In the genomic region with DNA sequence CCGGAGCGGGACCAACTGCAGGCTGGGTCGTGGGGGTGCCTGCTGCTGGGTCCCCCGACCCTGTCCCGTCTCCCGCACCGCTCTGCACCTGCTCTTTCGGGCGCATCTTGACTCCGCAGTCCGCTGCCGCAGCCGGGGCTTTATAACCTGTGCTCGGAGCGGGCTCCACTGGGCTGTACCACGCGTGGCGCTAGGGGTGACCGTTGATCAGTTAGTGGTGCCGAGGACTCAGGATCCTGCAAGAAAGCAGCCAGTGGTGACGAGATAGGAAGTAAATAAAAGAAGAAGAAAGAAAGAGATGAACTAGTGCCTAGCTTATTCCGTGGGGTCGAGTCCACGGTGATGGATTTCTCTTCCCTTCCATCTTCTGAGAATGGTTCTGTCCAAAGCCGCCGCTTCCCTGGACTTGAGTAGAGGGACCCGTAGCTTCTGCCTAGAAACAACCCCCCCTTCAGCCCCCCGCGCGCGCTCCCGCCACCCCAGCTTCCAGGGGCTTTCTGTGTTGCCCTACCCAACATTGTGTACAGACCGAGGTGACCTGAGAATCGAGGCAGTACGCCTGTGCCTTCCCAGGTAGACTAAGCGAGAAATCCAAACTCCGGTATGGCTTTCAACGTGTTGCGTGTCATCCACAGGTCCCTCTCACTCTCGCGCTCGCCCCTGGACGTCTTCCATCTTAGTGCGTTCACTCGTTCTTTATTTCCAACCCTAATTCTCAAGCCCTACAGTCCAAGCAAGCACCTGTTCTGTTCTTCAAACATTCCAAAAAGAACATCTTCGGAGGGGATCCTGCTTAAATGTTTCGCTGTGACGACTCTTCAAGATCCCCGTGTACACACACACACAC, we compare ENCODE assay signal across 8 mouse cellular contexts. TPM values are rescaled to one million over a fixed set of nuclear protein-coding genes. Genes with fewer than 3 reads are reported as not detected.
DNase-seq lines count a peak whose midpoint lies in the region; ATAC-seq and TF ChIP-seq lines count a peak whose summit lies in the region.

TSS of gene Hap1 (minus strand) at position 157 of the 847 bp plus-strand sequence.

- peak within 1 kb of the TSS; percentile 75 for H3K9ac ChIP-seq in heart, embryonic 16.5 days (ENCODE audit: low read length)
- no peak within 1 kb of the TSS for H3K9ac ChIP-seq in liver, embryonic 14.5 days (replicated peaks)
- peak within 1 kb of the TSS; percentile 33; the same call in 1 of the 2 replicates for H3K9ac ChIP-seq in stomach, embryonic 15.5 days

- ATAC-seq in CD4-positive, CD25-positive, alpha-beta regulatory T cell, adult 4 months, result peak; percentile 43
- ATAC-seq in heart, embryonic 16.5 days (replicated peaks; ENCODE audit: extremely low read depth, insufficient read depth, low FRiP score), result peak; percentile 62
- no peak for ATAC-seq in liver, embryonic 14.5 days (ENCODE audit: insufficient read depth)
- ATAC-seq in stomach, embryonic 15.5 days (ENCODE audit: insufficient read depth, low FRiP score, low read depth), result peak; percentile 65; the same call in 1 of the 2 replicates

- peak within 1 kb of the TSS; percentile 69 for H3K4me3 ChIP-seq in bone marrow macrophage, adult 2 months (ENCODE audit: insufficient read depth, low read length)
- H3K4me3 ChIP-seq in heart, embryonic 16.5 days (ENCODE audit: low read length), result peak within 1 kb of the TSS; percentile 77
- peak within 1 kb of the TSS; percentile 47 to 50 for H3K4me3 ChIP-seq in liver, embryonic 14.5 days (ENCODE audit: insufficient read depth in 1 of 2, low read depth in 2 of 2, low read length in 2 of 2)
- peak within 1 kb of the TSS; percentile 60 for H3K4me3 ChIP-seq in stomach, embryonic 15.5 days (replicated peaks)

- no peaks in the 10 kb centered on the region for H3K36me3 ChIP-seq in heart, embryonic 16.5 days (ENCODE audit: control insufficient read depth, insufficient read depth)
- H3K36me3 ChIP-seq in liver, embryonic 14.5 days (replicated peaks; ENCODE audit: control insufficient read depth, insufficient read depth, low read depth), result no peaks in the 10 kb centered on the region
- no peaks in the 10 kb centered on the region for H3K36me3 ChIP-seq in stomach, embryonic 15.5 days

- no peak for TF ChIP-seq CTCF in bone marrow macrophage, adult 2 months (IDR thresholded peaks at IDR 0.05; ENCODE audit: low read depth, low read length)
- no peak for TF ChIP-seq CTCF in liver, embryonic 14.5 days (IDR thresholded peaks at IDR 0.05; ENCODE audit: low read depth)

- H3K4me2 ChIP-seq in heart, embryonic 16.5 days (ENCODE audit: low read depth, low read length), result peak within 1 kb of the TSS; percentile 98
- H3K4me2 ChIP-seq in liver, embryonic 14.5 days (ENCODE audit: low read depth), result peak within 1 kb of the TSS; percentile 72
- H3K4me2 ChIP-seq in stomach, embryonic 15.5 days, result peak within 1 kb of the TSS; percentile 99

- no peak for TF ChIP-seq EP300 in liver, embryonic 14.5 days (IDR thresholded peaks at IDR 0.05; ENCODE audit: low read depth)

- H3K9me3 ChIP-seq in heart, embryonic 16.5 days (replicated peaks; ENCODE audit: control insufficient read depth, low read length), result no peaks in the 10 kb centered on the region
- H3K9me3 ChIP-seq in liver, embryonic 14.5 days (ENCODE audit: control insufficient read depth, low read length), result no peaks in the 10 kb centered on the region
- H3K9me3 ChIP-seq in stomach, embryonic 15.5 days, result no peaks in the 10 kb centered on the region

- no peak within 1 kb of the TSS for H3K27ac ChIP-seq in bone marrow macrophage, adult 2 months (ENCODE audit: insufficient read depth, low read depth, low read length)
- no peak within 1 kb of the TSS for H3K27ac ChIP-seq in heart, embryonic 16.5 days (ENCODE audit: low read length)
- H3K27ac ChIP-seq in liver, embryonic 14.5 days, result no peak within 1 kb of the TSS
- H3K27ac ChIP-seq in stomach, embryonic 15.5 days, result no peak within 1 kb of the TSS

- peak; percentile 21 for DNase-seq in fibroblast of lung, adult 2 months (ENCODE audit: low read depth)
- DNase-seq in kidney, postnatal 14 days, result peak; percentile 79
- no peak for DNase-seq in liver, embryonic 14.5 days (ENCODE audit: low read depth in 3 of 3, low spot score in 3 of 3)
- DNase-seq in natural killer cell, adult 2 months (ENCODE audit: low spot score in 2 of 2), result peak; percentile 42 to 53

- no peaks in the 10 kb centered on the region for H3K4me1 ChIP-seq in bone marrow macrophage, adult 2 months (ENCODE audit: control insufficient read depth, insufficient read depth, low read length)
- H3K4me1 ChIP-seq in heart, embryonic 16.5 days (ENCODE audit: control insufficient read depth, insufficient read depth, low read length), result peaks cover 14% of the 10 kb centered on the region; the same call in 1 of the 2 replicates
- H3K4me1 ChIP-seq in liver, embryonic 14.5 days (replicated peaks; ENCODE audit: control insufficient read depth in 2 of 2, insufficient read depth in 2 of 2, low read length in 1 of 2), result no peaks in the 10 kb centered on the region
- H3K4me1 ChIP-seq in stomach, embryonic 15.5 days, result 0 out of 2 replicates have a peak, but pooled peaks cover 10% of the 10 kb centered on the region

- no peak for TF ChIP-seq POLR2A in bone marrow macrophage, adult 2 months (IDR thresholded peaks at IDR 0.05; ENCODE audit: borderline replicate concordance, low read depth, low read length)

- WGBS in heart, embryonic 16.5 days, result 2% methylated on average over 49 of the region's 49 CpGs
- WGBS in liver, embryonic 14.5 days (ENCODE audit: insufficient replicate concordance), result 2% methylated on average over 49 of the region's 49 CpGs
- WGBS in stomach, embryonic 15.5 days, result 2% methylated on average over 49 of the region's 49 CpGs

- peaks cover 50% of the 10 kb centered on the region for H3K27me3 ChIP-seq in heart, embryonic 16.5 days (ENCODE audit: control insufficient read depth, insufficient read depth, low read length)
- H3K27me3 ChIP-seq in liver, embryonic 14.5 days (ENCODE audit: control insufficient read depth, insufficient read depth, low read length), result peaks cover 60% of the 10 kb centered on the region
- peaks cover 28% of the 10 kb centered on the region for H3K27me3 ChIP-seq in stomach, embryonic 15.5 days (replicated peaks)

RNA-seq across cellular contexts. Expression of gene Hap1, which starts in this region (rescaled TPM):
- polyA plus RNA-seq in CD4-positive, CD25-positive, alpha-beta regulatory T cell, adult 4 months (2017; shearing (Covaris generic)), result under 1 TPM in 1 of 2 experiments, not detected in 1; 0.50 TPM
- 0.68 and 1.2 TPM in 2 replicates for polyA plus RNA-seq in bone marrow macrophage, adult 2 months (2012; ENCODE audit: insufficient read depth, insufficient read length, missing spikeins)
- 5.6 and 5.8 TPM in 2 replicates for polyA plus RNA-seq in heart, embryonic 16.5 days (2015; fragmentation: Nextera tagmentation; extraction: Ambion mirVana)
- 0.23 and 0.51 TPM in 2 replicates for polyA plus RNA-seq in liver, embryonic 14.5 days (2012; rRNA removed)
- 0.06 and 0.38 TPM in 2 replicates for polyA plus RNA-seq in liver, embryonic 14.5 days (2014; fragmentation: Nextera tagmentation; extraction: Ambion mirVana)
- polyA plus RNA-seq in stomach, embryonic 15.5 days (2015; fragmentation: Nextera tagmentation; extraction: Ambion mirVana), result 15.5 and 16.7 TPM in 2 replicates

Comparison
In these comparisons a context has a peak if more than half of its experiments do, and no peak if none do; other contexts are left out.
1. Peak in ATAC-seq in CD4-positive, CD25-positive, alpha-beta regulatory T cell, adult 4 months; RNA of the gene not detected or under 1 TPM.
2. DNase-seq: peak in fibroblast of lung, adult 2 months (single experiment), kidney, postnatal 14 days (single experiment) and natural killer cell, adult 2 months (2 of 2); none in liver, embryonic 14.5 days (0 of 3).
3. Peak in every context shown above with its lines, with median percentiles within 50 percentile points of each other: H3K4me3 ChIP-seq and H3K4me2 ChIP-seq.